Mouse (Mus musculus): ENCODE data around the gene Fam43a. TPM values are rescaled to one million over a fixed set of nuclear protein-coding genes. Genes with fewer than 3 reads are reported as not detected.
A peak's percentile ranks its signal among the peaks of the same experiment; 100 is the strongest.

Gene Fam43a
- polyA plus RNA-seq, 1 experiment from 2014 or later = 11.3 TPM

DNA sequence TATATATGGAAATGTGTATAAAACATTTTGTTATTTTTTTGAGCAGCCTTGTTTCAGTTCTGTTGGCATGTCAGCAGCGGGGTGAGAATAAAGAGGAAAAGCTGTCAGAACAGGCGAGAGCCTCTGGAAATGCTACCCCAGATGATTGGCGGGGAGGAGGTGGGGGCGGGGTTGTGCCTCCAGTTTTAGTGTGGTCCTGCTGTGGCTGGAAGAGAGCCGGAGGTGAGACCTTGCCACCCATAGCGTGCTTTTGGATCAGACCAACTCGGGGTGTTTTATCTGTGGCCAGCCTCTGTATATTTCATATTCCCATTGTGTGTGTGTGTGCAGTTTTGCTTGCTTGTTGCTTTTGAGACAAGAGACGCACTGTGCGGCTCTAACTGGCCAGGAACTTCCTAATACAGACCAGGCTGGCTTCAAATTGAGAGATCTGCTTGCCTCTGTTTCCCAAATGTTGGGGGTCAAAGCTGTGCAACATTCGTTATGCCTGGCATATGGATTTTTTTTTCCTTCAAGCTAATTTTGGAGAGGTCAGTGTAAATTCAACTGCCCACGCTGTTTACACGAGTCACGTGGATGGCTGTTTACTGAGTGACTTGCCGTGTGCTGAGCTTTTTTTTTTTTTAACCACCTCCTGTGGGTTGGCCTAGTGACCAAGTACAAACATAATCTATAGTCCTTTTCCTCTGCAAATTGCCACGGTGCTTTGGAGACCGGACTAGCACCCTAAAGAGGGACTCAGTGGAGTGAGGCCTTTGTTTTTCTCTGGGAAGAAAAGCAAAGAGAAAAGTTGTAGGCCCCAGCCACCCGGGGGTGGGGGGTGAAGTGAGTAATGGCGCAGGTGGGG is 3.4 kb downstream of the Fam43a start:
- Histone ChIP-seq H3K4me2 (ENCODE audit: low read length) (0 out of 2 replicates have a peak overlapping the region, but pooled peaks have one; percentile 16), H3K27ac (ENCODE audit: low read length) (no peak overlapping the region), H3K9me3 (ENCODE audit: control insufficient read depth, low read length) (peaks cover 2% of the 10 kb centered on the region; the same call in 1 of the 2 replicates), H3K4me1 (replicated peaks; ENCODE audit: control insufficient read depth, insufficient read depth, low read length) (peaks cover 30% of the 10 kb centered on the region), H3K9ac (replicated peaks; ENCODE audit: low read depth, low read length) (no peak overlapping the region), H3K36me3 (ENCODE audit: control insufficient read depth, insufficient read depth) (no peaks in the 10 kb centered on the region), H3K4me3 (replicated peaks; ENCODE audit: low read length) (no peak overlapping the region), H3K27me3 (replicated peaks; ENCODE audit: control insufficient read depth, insufficient read depth, low read length) (peaks cover 25% of the 10 kb centered on the region)
- no peak for ATAC-seq
- 34% methylated on average over 18 of the region's 18 CpGs for WGBS

DNA sequence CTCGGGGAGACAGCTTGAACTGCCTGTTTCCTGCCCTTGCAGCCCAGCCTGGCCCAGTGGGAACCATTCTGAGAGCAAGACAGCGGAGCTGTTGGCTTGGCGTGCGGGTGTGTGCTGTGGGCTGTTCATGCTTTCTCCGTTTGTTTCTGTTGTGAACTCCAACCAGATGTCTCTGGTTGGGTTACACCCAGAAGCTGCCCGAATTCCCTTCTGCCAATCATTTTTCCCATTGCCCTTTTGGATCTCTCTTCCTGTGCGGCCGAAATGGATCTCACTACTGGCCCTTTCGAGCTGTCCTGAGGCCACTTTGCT is 4.0 kb downstream of the Fam43a start:
- H3K4me2 ChIP-seq (ENCODE audit: low read length) = no peak overlapping the region
- H3K9me3 ChIP-seq (ENCODE audit: control insufficient read depth, low read length) = peaks cover 2% of the 10 kb centered on the region; the same call in 1 of the 2 replicates
- ATAC-seq = no peak
- H3K36me3 ChIP-seq (ENCODE audit: control insufficient read depth, insufficient read depth) = no peaks in the 10 kb centered on the region
- no peak overlapping the region for H3K9ac ChIP-seq (replicated peaks; ENCODE audit: low read depth, low read length)
- H3K4me1 ChIP-seq (replicated peaks; ENCODE audit: control insufficient read depth, insufficient read depth, low read length) = peaks cover 30% of the 10 kb centered on the region
- no peak overlapping the region for H3K27ac ChIP-seq (ENCODE audit: low read length)
- no peak overlapping the region for H3K4me3 ChIP-seq (replicated peaks; ENCODE audit: low read length)
- WGBS = 64% methylated on average over 9 of the region's 9 CpGs
- H3K27me3 ChIP-seq (replicated peaks; ENCODE audit: control insufficient read depth, insufficient read depth, low read length) = peaks cover 24% of the 10 kb centered on the region

DNA sequence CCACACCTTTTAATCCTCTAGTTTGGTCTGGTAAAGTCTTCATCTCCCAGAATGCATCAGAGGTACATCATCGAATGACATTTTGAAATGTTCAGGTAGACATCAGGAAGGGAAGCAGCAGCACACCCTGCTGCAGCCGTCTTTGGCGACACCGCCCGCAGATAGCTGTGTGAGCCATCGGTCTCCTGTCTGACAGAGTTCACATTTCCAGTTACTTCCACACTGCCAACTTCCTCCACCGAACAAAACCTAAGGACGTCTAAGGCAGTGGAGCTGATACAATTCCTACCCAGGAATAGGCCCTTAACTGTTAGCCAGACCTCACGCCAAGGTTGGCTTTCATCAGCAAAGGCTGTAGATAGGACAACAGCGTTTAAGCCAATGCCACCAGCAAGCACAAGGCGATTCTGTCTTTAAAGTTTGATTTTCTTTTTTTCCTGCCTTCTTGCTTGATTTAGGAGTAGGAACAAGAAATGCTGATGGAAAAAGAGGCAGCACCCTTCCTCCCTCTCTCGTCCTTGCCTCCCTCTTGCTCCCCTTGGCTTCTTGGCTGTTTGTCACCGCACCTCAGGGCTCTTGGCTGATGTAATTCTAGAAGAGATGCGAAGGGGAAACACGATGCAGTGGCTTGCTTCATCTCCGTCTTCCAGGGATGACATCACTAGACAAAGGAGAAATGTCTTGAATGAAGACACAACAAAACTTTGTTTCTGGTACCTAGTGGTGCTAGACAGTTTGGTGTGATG is 4.7 kb downstream of the Fam43a start:
- Histone ChIP-seq H3K4me1 (replicated peaks; ENCODE audit: control insufficient read depth, insufficient read depth, low read length) (peaks cover 30% of the 10 kb centered on the region), H3K36me3 (ENCODE audit: control insufficient read depth, insufficient read depth) (no peaks in the 10 kb centered on the region), H3K4me3 (replicated peaks; ENCODE audit: low read length) (no peak overlapping the region), H3K27ac (ENCODE audit: low read length) (no peak overlapping the region), H3K27me3 (replicated peaks; ENCODE audit: control insufficient read depth, insufficient read depth, low read length) (peaks cover 20% of the 10 kb centered on the region), H3K4me2 (ENCODE audit: low read length) (no peak overlapping the region), H3K9ac (replicated peaks; ENCODE audit: low read depth, low read length) (no peak overlapping the region), H3K9me3 (ENCODE audit: control insufficient read depth, low read length) (peaks cover 2% of the 10 kb centered on the region; the same call in 1 of the 2 replicates)
- ATAC-seq = no peak
- WGBS = 80% methylated on average over 16 of the region's 16 CpGs

DNA sequence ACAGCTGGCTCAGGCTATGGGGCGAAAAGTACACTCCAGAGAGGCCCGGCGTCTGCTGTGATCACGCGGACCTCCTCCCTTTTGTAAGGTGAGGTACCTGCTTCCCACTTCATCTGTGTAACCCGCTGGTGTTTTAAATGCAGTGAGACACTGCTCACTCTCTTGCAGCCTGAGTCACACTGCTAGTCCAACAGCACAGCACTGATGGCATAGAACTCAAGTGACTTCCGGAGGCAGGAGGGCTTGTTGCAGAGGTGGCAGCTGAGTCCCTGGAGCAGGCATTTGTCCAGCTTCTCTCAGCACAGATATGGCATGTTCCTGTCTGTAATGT is 5.2 kb downstream of the Fam43a start:
- Histone ChIP-seq H3K27me3 (replicated peaks; ENCODE audit: control insufficient read depth, insufficient read depth, low read length) (peaks cover 20% of the 10 kb centered on the region), H3K36me3 (ENCODE audit: control insufficient read depth, insufficient read depth) (no peaks in the 10 kb centered on the region), H3K4me2 (ENCODE audit: low read length) (no peak overlapping the region), H3K27ac (ENCODE audit: low read length) (no peak overlapping the region), H3K9ac (replicated peaks; ENCODE audit: low read depth, low read length) (no peak overlapping the region), H3K9me3 (ENCODE audit: control insufficient read depth, low read length) (peaks cover 2% of the 10 kb centered on the region; the same call in 1 of the 2 replicates), H3K4me3 (replicated peaks; ENCODE audit: low read length) (no peak overlapping the region), H3K4me1 (replicated peaks; ENCODE audit: control insufficient read depth, insufficient read depth, low read length) (peaks cover 28% of the 10 kb centered on the region)
- no peak for ATAC-seq
- WGBS = 73% methylated on average over 7 of the region's 7 CpGs

DNA sequence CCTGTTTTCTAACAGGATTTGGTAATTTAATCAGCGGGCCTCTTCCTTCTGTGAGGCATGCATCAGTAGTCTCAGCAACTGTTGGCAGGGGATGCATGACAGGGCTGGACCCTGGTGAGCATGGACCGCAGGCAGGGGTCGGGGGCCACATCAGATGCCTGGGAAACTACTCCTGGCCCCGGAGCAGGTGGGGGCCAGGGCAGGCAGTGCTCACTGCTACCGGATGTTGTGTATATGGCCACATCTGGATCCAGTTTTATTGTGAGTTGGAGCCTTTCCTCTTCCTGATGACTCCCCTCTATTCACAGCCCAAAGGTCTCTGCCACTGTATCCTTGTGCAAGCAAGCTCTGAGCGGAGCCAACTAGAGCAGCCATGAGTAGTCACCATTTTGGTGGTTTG is 6.0 kb downstream of the Fam43a start:
- no peak overlapping the region for H3K9ac ChIP-seq (replicated peaks; ENCODE audit: low read depth, low read length)
- WGBS = 79% methylated on average over 6 of the region's 6 CpGs
- no peak for ATAC-seq

DNA sequence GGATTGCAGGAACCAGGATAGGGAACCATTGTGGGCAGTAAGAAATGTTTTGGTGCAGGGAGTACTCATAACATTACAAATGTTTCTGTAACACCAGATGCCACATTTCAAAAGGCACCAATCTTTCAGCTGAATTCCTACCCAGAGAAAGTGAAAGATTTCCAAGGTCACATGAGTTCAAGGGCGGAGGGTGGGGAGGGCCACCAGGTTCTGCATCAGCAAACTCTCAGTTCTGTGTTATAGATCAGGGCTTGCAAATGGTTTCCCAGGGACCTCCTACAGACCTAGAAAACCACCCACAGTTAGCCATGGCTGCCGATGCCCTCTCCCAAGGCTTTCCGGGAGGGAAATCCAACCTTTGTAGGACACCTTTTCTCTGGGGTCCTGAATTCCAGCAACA is 8.3 kb downstream of the Fam43a start:
- no peak for ATAC-seq
- Histone ChIP-seq H3K36me3 (ENCODE audit: control insufficient read depth, insufficient read depth) (no peaks in the 10 kb centered on the region), H3K4me1 (replicated peaks; ENCODE audit: control insufficient read depth, insufficient read depth, low read length) (0 out of 2 replicates have a peak, but pooled peaks cover 3% of the 10 kb centered on the region), H3K27ac (ENCODE audit: low read length) (no peak overlapping the region), H3K9ac (replicated peaks; ENCODE audit: low read depth, low read length) (no peak overlapping the region), H3K27me3 (replicated peaks; ENCODE audit: control insufficient read depth, insufficient read depth, low read length) (peaks cover 1% of the 10 kb centered on the region; the same call in 1 of the 2 replicates), H3K4me3 (replicated peaks; ENCODE audit: low read length) (no peak overlapping the region), H3K4me2 (ENCODE audit: low read length) (no peak overlapping the region), H3K9me3 (ENCODE audit: control insufficient read depth, low read length) (no peaks in the 10 kb centered on the region)
- WGBS = 85% methylated on average over 3 of the region's 3 CpGs

More for the DNA sequence above, 6.0 kb downstream of the Fam43a start:
- Histone ChIP-seq H3K27ac (ENCODE audit: low read length) (no peak overlapping the region), H3K36me3 (ENCODE audit: control insufficient read depth, insufficient read depth) (no peaks in the 10 kb centered on the region), H3K4me1 (replicated peaks; ENCODE audit: control insufficient read depth, insufficient read depth, low read length) (peaks cover 21% of the 10 kb centered on the region), H3K9me3 (ENCODE audit: control insufficient read depth, low read length) (peaks cover 2% of the 10 kb centered on the region; the same call in 1 of the 2 replicates), H3K4me3 (replicated peaks; ENCODE audit: low read length) (no peak overlapping the region), H3K27me3 (replicated peaks; ENCODE audit: control insufficient read depth, insufficient read depth, low read length) (peaks cover 18% of the 10 kb centered on the region), H3K4me2 (ENCODE audit: low read length) (no peak overlapping the region)

DNA sequence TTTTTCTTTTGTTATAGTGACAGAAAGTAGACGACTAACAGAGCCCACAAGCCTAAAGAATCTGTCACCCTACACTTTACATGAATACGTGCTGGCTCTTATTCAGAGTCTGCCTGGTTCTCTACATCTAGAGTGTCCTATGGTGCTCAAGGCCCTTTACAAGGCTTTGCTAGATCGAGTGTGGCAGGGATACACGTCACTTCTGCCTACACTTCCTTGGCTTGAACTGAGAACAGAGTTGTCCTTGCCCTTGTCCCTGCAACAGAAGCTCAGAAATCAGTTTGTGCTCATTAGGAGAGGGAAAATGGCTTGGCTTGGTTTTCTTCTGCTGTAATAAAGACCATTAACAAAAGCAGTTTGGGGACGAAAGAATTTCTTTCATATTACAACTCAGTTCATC is 11.8 kb downstream of the Fam43a start:
- ATAC-seq = no peak
- H3K4me3 ChIP-seq (replicated peaks; ENCODE audit: low read length) = no peak overlapping the region
- H3K27ac ChIP-seq (ENCODE audit: low read length) = no peak overlapping the region
- H3K27me3 ChIP-seq (replicated peaks; ENCODE audit: control insufficient read depth, insufficient read depth, low read length) = no peaks in the 10 kb centered on the region
- no peaks in the 10 kb centered on the region for H3K36me3 ChIP-seq (ENCODE audit: control insufficient read depth, insufficient read depth)
- WGBS = 75% methylated on average over 5 of the region's 5 CpGs
- 0 out of 2 replicates have a peak, but pooled peaks cover 2% of the 10 kb centered on the region for H3K4me1 ChIP-seq (replicated peaks; ENCODE audit: control insufficient read depth, insufficient read depth, low read length)
- no peak overlapping the region for H3K4me2 ChIP-seq (ENCODE audit: low read length)
- no peak overlapping the region for H3K9ac ChIP-seq (replicated peaks; ENCODE audit: low read depth, low read length)
- H3K9me3 ChIP-seq (ENCODE audit: control insufficient read depth, low read length) = no peaks in the 10 kb centered on the region

DNA sequence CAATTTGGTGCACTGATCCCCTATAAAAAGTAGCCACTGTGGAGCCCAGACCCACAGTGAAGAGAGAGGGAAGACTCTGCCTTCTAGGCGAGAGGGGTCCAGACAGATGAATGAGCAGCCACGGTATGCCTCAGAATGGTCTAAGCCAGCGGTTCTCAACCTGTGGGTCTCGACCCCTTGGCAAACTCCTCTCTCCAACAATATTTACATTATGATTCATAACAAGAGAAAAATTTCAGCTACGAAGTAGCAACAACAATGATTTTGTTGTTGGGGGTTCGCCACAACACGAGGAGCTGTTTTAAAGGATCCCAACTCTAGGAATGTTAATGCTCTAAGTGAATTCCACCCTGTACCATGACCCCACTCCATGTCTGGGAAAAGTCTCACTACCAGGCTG is 13.6 kb downstream of the Fam43a start:
- Histone ChIP-seq H3K4me2 (ENCODE audit: low read length) (no peak overlapping the region), H3K4me1 (replicated peaks; ENCODE audit: control insufficient read depth, insufficient read depth, low read length) (0 out of 2 replicates have a peak, but pooled peaks cover 2% of the 10 kb centered on the region), H3K4me3 (replicated peaks; ENCODE audit: low read length) (no peak overlapping the region), H3K9me3 (ENCODE audit: control insufficient read depth, low read length) (no peaks in the 10 kb centered on the region), H3K27me3 (replicated peaks; ENCODE audit: control insufficient read depth, insufficient read depth, low read length) (no peaks in the 10 kb centered on the region), H3K9ac (replicated peaks; ENCODE audit: low read depth, low read length) (no peak overlapping the region), H3K27ac (ENCODE audit: low read length) (no peak overlapping the region), H3K36me3 (ENCODE audit: control insufficient read depth, insufficient read depth) (no peaks in the 10 kb centered on the region)
- WGBS = 87% methylated on average over 7 of the region's 7 CpGs
- ATAC-seq = no peak

DNA sequence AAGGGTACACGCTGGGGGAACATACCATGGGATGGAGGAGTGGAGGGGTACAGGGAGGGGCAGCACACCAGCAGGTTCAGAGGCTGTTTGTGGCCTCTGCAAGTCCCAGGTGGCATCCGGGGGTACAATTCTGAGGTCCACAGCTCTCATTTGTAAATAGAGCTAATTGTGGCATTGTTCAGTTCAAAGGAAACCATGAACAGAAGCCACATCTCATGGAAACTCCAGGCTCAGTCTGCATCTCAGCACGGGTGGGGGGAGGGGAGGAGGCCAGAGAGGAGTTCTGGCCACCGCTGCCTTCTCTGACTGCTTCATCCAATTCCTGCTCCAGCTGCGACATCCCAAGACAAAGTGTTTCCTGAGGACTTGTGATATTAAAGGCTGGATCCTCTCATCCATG is 14.6 kb downstream of the Fam43a start:
- H3K9me3 ChIP-seq (ENCODE audit: control insufficient read depth, low read length) = no peaks in the 10 kb centered on the region
- H3K36me3 ChIP-seq (ENCODE audit: control insufficient read depth, insufficient read depth) = no peaks in the 10 kb centered on the region
- no peak overlapping the region for H3K9ac ChIP-seq (replicated peaks; ENCODE audit: low read depth, low read length)
- no peak overlapping the region for H3K27ac ChIP-seq (ENCODE audit: low read length)
- ATAC-seq = no peak
- WGBS = 19% methylated on average over 5 of the region's 5 CpGs
- no peak overlapping the region for H3K4me3 ChIP-seq (replicated peaks; ENCODE audit: low read length)
- no peak overlapping the region for H3K4me2 ChIP-seq (ENCODE audit: low read length)
- H3K27me3 ChIP-seq (replicated peaks; ENCODE audit: control insufficient read depth, insufficient read depth, low read length) = no peaks in the 10 kb centered on the region
- 0 out of 2 replicates have a peak, but pooled peaks cover 2% of the 10 kb centered on the region for H3K4me1 ChIP-seq (replicated peaks; ENCODE audit: control insufficient read depth, insufficient read depth, low read length)
